Comparison of ENCODE assay signal across 12 mouse cellular contexts in the genomic region with DNA sequence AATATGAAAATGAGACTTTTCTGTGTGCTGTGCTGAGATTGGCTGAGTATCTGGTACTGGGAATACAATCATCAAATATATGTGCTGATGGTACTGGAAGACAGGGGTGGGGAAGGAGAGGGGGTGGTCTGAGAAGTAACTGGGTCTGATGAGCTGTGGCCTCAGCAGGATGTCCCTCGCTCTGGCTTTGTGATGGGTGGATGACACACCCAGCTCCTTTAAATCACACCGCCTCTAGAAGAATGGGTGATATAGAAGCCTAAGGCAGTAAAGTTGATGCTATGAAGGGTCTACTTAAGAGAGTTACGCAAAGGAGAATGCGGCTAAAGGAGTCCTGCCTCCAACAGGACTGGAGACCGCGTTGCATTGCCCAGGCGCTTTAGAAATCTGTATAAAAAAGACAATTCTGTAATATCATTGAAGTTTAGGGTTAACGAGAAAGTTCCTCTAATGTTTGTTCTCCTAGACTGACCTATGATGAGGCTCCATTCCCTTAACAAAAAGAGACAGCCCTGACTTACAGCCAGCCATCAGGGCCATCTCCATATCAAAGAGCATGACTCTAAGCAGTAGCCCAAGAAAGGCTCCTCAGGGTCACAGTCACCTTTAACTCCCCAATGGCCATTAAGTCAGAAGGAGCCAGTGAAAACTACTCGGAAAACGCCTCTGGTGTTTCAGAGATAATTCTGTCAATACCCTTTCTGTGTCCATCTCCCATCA. TPM values are rescaled to one million over a fixed set of nuclear protein-coding genes. Genes with fewer than 3 reads are reported as not detected.
"Had no signal": no experiment of that assay in that cellular context is flagged by ENCODE, and none has a peak within 500 bp of the region (broad histone marks: within the 10 kb centered on the region; RNA-seq: fewer than 3 reads in every experiment).

No protein-coding gene starts in this region.

- DNase-seq: liver, postnatal 0 days; lung, adult 2 months; lung, postnatal 14 days; right cerebral cortex, postnatal 14 days; spleen, adult 18-20 months; thymus, adult 2 months; thymus, postnatal 25 days; thymus, postnatal 4 days had no signal

RNA-seq across cellular contexts. Expression of gene Samd7, which starts 21.8 kb away (rescaled TPM):
- total RNA-seq: megakaryocyte progenitor cell, adult 5-6 weeks; monocyte, adult 5-6 weeks; neutrophil, adult 5-6 weeks had no signal

RNA-seq across cellular contexts. Expression of gene Lrrc31, which starts 24.6 kb away (rescaled TPM):
- total RNA-seq: megakaryocyte progenitor cell, adult 5-6 weeks; midbrain, postnatal 0 days; monocyte, adult 5-6 weeks; neutrophil, adult 5-6 weeks had no signal
